Mouse (Mus musculus): ENCODE results near the gene Dhx58.

The Dhx58 gene

GRCm38 (mm10) chr11:100721776-100722492 lies 17.9 kb upstream of the Dhx58 start:
- no peak for DNase-seq (ENCODE audit: low spot score)

- no peak for DNase-seq (ENCODE audit: low spot score)
These were observed 17.2 kb upstream of the Dhx58 start for GRCm38 (mm10) chr11:100721254-100721653.

- DNase-seq (ENCODE audit: low spot score), result no peak
These were observed 16.3 kb upstream of the Dhx58 start for GRCm38 (mm10) chr11:100720345-100720744.

- no peak for DNase-seq (ENCODE audit: low spot score)
These were observed 15.8 kb upstream of the Dhx58 start for GRCm38 (mm10) chr11:100719893-100720292.

GRCm38 (mm10) chr11:100719312-100719711 lies 15.2 kb upstream of the Dhx58 start:
- DNase-seq (ENCODE audit: low spot score), result no peak

- no peak for DNase-seq (ENCODE audit: low spot score)
These were observed 14.8 kb upstream of the Dhx58 start for GRCm38 (mm10) chr11:100718866-100719265.

GRCm38 (mm10) chr11:100718462-100718861 lies 14.4 kb upstream of the Dhx58 start:
- no peak for DNase-seq (ENCODE audit: low spot score)

- DNase-seq (ENCODE audit: low spot score), result no peak
These were observed 12.6 kb upstream of the Dhx58 start for GRCm38 (mm10) chr11:100716649-100717048.

GRCm38 (mm10) chr11:100714948-100715347 lies 10.9 kb upstream of the Dhx58 start:
- no peak for DNase-seq (ENCODE audit: low spot score)

GRCm38 (mm10) chr11:100714534-100714915 lies 10.5 kb upstream of the Dhx58 start:
- DNase-seq (ENCODE audit: low spot score), result peak; percentile 41

- no peak for DNase-seq (ENCODE audit: low spot score)
These were observed 9.9 kb upstream of the Dhx58 start, which contains the start of gene Hspb9 for GRCm38 (mm10) chr11:100713735-100714533. Gene Hspb9 (plus strand): TSS chr11:100713850.

GRCm38 (mm10) chr11:100713174-100713573 lies 9.1 kb upstream of the Dhx58 start:
- no peak for DNase-seq (ENCODE audit: low spot score)

GRCm38 (mm10) chr11:100711783-100712615 lies 7.9 kb upstream of the Dhx58 start, which contains the start of gene Kat2a:
Gene Kat2a (minus strand): TSS chr11:100712465.
- no peak for DNase-seq (ENCODE audit: low spot score)

- DNase-seq (ENCODE audit: low spot score), result no peak
These were observed 6.9 kb upstream of the Dhx58 start for GRCm38 (mm10) chr11:100710977-100711376.

- no peak for DNase-seq (ENCODE audit: low spot score)
These were observed 6.5 kb upstream of the Dhx58 start for GRCm38 (mm10) chr11:100710528-100710927.

GRCm38 (mm10) chr11:100709201-100709810 lies 5.2 kb upstream of the Dhx58 start:
- DNase-seq (ENCODE audit: low spot score), result no peak

- DNase-seq (ENCODE audit: low spot score), result no peak
These were observed 1.1 kb upstream of the Dhx58 start for GRCm38 (mm10) chr11:100705095-100705747.

GRCm38 (mm10) chr11:100703366-100703765 lies 705 bp downstream of the Dhx58 start:
- DNase-seq (ENCODE audit: low spot score), result no peak

GRCm38 (mm10) chr11:100702906-100703305 lies 1.2 kb downstream of the Dhx58 start:
- DNase-seq (ENCODE audit: low spot score), result no peak

GRCm38 (mm10) chr11:100702081-100702851 lies 1.8 kb downstream of the Dhx58 start:
- no peak for DNase-seq (ENCODE audit: low spot score)

- DNase-seq (ENCODE audit: low spot score), result no peak
These were observed 2.8 kb downstream of the Dhx58 start for GRCm38 (mm10) chr11:100701301-100701700.

All from urinary bladder, postnatal 10 days (tissue).